Mouse (Mus musculus) spleen, adult 18-20 months (tissue): Measurements from ENCODE around the gene St5.

Experiments used
- DNase-seq, 2 experiments: peaks; one replicate each; pipeline ENCODE4 v3.0.0; 2022; ENCODE audit warnings: mixed read lengths in 2 of 2

Gene St5

DNA sequence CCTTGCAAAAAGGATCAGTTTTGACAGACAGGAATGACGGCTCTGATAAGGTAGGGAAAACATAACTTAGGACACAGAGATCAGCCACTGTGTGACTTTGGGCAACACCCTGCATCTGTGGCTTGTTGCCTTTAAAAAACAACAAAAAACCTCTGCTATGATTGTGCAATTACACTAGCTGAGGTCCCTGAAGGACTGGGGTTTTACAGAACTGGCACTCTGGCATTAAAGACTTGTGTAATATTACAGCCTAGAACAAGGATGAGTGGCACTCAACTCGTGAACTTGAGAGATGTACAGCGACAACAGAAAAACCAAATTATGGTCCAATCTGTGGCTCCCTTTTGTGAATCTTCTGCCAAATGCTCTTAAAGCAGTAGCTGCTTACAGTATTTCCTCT, 178.6 kb downstream of the St5 start:
- DNase-seq: no peak

GRCm38 (mm10) chr7:109524442-109524744, 179.0 kb downstream of the St5 start:
- DNase-seq: no peak

- no peak for DNase-seq
These were observed 179.5 kb downstream of the St5 start for GRCm38 (mm10) chr7:109523741-109524441.

- no peak for DNase-seq
These were observed 180.1 kb downstream of the St5 start for GRCm38 (mm10) chr7:109523304-109523703.

DNA sequence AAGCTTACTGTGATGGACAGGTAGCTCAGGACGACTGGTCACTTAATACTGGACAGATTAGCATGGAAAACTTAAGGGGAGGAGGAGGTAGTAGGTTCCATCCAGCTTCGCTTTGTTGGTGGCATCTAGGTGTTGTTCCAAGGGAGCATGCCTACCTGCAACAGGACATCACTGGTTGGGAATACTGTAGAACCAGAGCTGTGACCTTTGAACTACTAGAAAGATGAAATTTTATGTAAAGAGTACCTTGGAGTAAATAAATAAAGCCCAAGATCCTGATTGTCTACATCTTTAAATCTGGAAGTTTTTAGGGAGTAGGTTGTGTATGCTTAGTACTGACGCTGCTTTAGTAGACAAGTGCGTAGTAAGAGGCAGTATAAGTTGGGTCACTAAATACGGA, 181.3 kb downstream of the St5 start:
- no peak for DNase-seq

DNA sequence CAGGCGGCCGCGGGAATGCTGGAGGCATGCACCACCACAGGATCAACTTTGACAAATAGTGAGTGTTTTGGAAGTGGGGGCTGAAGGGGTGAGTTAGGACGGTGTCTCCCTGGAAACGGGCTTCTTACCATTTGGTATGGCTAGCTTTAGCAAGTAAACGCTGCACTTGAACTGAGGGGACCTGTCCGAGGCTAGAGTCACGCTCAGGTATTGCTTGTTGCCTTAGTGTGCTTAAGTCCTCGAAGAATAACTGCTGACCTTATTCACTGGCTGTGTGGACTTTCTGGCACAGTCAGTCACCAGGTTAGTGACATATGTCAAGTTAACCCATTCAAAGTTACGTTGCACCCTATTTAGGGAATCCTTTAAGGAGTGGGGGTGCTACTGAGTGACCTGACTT, 183.5 kb downstream of the St5 start:
- no peak for DNase-seq

GRCm38 (mm10) chr7:109518838-109519696, 184.3 kb downstream of the St5 start, which contains the start of gene Rpl27a:
Rpl27a (plus strand) TSS chr7:109519147.
- DNase-seq: peak; percentile 97 to 99

- no peak for DNase-seq
These were observed 185.2 kb downstream of the St5 start for GRCm38 (mm10) chr7:109518036-109518681.

DNA sequence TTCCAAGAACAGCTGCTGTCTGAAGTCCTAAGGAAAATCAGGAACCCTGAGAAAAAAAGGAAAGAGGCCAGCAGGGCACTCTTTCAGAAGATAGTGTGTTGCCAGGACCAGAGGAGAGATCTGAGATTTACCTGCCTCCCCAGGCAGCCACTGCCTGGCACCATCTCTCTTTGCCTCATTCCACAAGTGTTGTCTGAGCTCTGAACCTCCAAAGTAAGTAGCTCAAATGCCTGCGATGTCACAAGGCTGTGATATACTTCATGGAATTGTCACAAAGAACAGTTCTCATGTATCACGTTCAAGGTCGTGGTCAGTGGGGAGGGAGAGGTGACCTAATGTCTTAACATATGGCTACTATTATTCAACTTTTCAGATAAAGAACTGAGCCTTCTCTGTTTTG, 186.9 kb downstream of the St5 start:
- no peak for DNase-seq

DNA sequence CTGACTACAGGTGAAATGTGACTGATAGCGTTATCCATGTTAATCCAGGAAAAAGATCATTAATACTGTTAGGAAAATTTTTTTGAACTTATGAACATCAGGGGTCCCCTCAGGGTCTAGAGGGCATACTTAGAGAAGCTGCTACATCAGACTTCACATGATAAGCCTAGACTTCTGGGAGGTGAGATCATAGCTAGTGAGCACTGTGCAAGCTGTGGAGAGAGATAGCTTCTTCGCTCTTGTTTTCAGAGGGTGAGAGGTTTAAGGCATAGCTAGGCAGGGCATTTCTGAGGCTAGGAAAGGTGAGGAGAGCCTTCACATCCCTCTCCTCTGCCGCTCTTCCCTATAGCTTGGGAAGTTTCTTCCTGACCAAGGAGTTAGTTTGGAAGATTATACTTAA, 191.6 kb downstream of the St5 start:
- DNase-seq: no peak

GRCm38 (mm10) chr7:109510799-109511198, 192.6 kb downstream of the St5 start:
- no peak for DNase-seq

- no peak for DNase-seq
These were observed 195.4 kb downstream of the St5 start, which contains the start of gene Trim66 for GRCm38 (mm10) chr7:109508034-109508433. Trim66 (minus strand) TSS chr7:109508134.

DNA sequence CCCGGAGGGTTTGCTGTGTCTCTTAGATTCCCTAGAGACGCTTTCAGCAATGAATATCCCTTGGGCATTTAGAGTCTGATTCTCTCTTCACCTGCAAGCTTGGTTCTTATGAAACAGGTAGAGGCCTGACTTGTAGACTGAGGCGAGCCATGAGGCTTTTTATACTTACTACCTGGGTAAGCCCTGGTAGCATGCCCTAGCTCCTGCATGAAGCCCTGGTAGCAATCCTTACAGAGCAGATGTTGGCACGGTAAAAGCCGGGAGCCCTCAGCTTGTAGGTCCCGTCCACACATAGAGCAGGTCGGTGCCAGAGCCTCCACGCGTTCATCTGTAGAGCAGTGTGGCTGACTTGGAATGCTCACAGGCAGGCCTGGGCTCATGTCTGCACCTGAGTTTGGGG, 195.8 kb downstream of the St5 start:
- DNase-seq: no peak

GRCm38 (mm10) chr7:109507119-109507518, 196.3 kb downstream of the St5 start:
- no peak for DNase-seq

- no peak for DNase-seq
These were observed 205.9 kb downstream of the St5 start for GRCm38 (mm10) chr7:109497507-109497906.

- no peak for DNase-seq
These were observed 209.8 kb downstream of the St5 start for GRCm38 (mm10) chr7:109493319-109494316.

- DNase-seq: no peak
These were observed 210.6 kb downstream of the St5 start for GRCm38 (mm10) chr7:109492616-109493318.

GRCm38 (mm10) chr7:109484221-109484620, 219.2 kb downstream of the St5 start:
- no peak for DNase-seq

GRCm38 (mm10) chr7:109480765-109481197, 222.6 kb downstream of the St5 start:
- DNase-seq: peak in 1 of 2 experiments; percentile 7

GRCm38 (mm10) chr7:109477926-109478325, 225.5 kb downstream of the St5 start:
- no peak for DNase-seq
